15 mouse cellular contexts compared by ENCODE assay signal in the genomic region with DNA sequence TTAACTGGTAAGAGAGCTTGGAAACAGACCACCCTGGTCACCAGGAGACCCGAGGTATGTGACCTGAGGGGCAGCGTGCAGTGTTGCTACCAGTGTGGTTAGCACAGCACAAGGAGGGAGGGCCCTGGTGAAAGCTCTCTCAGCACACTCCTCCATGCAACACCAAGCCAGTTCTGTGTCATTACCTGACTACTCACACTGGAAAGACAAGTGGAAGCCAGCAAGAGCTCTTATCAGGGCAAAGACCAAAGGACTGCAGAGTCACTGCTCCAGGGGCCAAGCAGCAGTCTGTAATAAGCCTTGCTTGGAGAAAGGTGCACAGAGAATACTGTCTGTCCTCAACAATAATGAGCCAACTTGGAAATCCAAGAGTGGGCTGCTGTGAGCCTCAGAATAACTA. TPM values are rescaled to one million over a fixed set of nuclear protein-coding genes. Genes with fewer than 3 reads are reported as not detected.
A peak's percentile ranks its signal among the peaks of the same experiment; 100 is the strongest.
DNase-seq lines count a peak whose midpoint lies in the region; ATAC-seq lines count a peak whose summit lies in the region.
"Had no signal": no experiment of that assay in that cellular context is flagged by ENCODE, and none has a peak within 500 bp of the region (broad histone marks: within the 10 kb centered on the region; RNA-seq: fewer than 3 reads in every experiment).

No protein-coding gene starts in this region.

- no peak overlapping the region for H3K9ac ChIP-seq in kidney, embryonic 14.5 days (ENCODE audit: low read depth, low read length)
- H3K9ac ChIP-seq in embryonic facial prominence, embryonic 13.5 days: peak overlapping the region; percentile 21; the same call in 1 of the 2 replicates
- 0 out of 2 replicates have a peak overlapping the region, but pooled peaks have one; percentile 0 for H3K9ac ChIP-seq in intestine, embryonic 16.5 days (ENCODE audit: low read depth, low read length)
- H3K9ac ChIP-seq: forebrain, embryonic 13.5 days; midbrain, embryonic 13.5 days had no signal

- no peaks in the 10 kb centered on the region for H3K27me3 ChIP-seq in kidney, embryonic 14.5 days (ENCODE audit: control insufficient read depth, insufficient read depth, low read length)
- no peaks in the 10 kb centered on the region for H3K27me3 ChIP-seq in embryonic facial prominence, embryonic 13.5 days
- H3K27me3 ChIP-seq in intestine, embryonic 16.5 days (replicated peaks; ENCODE audit: control insufficient read depth, insufficient read depth, low read length): no peaks in the 10 kb centered on the region
- H3K27me3 ChIP-seq: forebrain, embryonic 13.5 days; midbrain, embryonic 13.5 days had no signal

- no peak overlapping the region for H3K4me3 ChIP-seq in kidney, embryonic 14.5 days (ENCODE audit: low read length)
- no peak overlapping the region for H3K4me3 ChIP-seq in embryonic facial prominence, embryonic 13.5 days
- no peak overlapping the region for H3K4me3 ChIP-seq in intestine, embryonic 16.5 days (ENCODE audit: low read length)
- H3K4me3 ChIP-seq: forebrain, embryonic 13.5 days; midbrain, embryonic 13.5 days had no signal

- H3K4me2 ChIP-seq in kidney, embryonic 14.5 days (replicated peaks; ENCODE audit: low read depth, low read length): no peak overlapping the region
- no peak overlapping the region for H3K4me2 ChIP-seq in embryonic facial prominence, embryonic 13.5 days
- peak overlapping the region; percentile 21; the same call in 1 of the 2 replicates for H3K4me2 ChIP-seq in intestine, embryonic 16.5 days (ENCODE audit: low read depth, low read length)
- H3K4me2 ChIP-seq: forebrain, embryonic 13.5 days; midbrain, embryonic 13.5 days had no signal

- no peak for ATAC-seq in kidney, embryonic 14.5 days (ENCODE audit: low FRiP score, low TSS enrichment)
- ATAC-seq in embryonic facial prominence, embryonic 13.5 days (ENCODE audit: insufficient number of reproducible peaks, insufficient read depth, low FRiP score, low TSS enrichment, low read depth): no peak
- ATAC-seq in intestine, embryonic 16.5 days: peak; percentile 82
- ATAC-seq: forebrain, embryonic 13.5 days; midbrain, embryonic 13.5 days had no signal

- no peaks in the 10 kb centered on the region for H3K4me1 ChIP-seq in kidney, embryonic 14.5 days (ENCODE audit: control insufficient read depth, insufficient read depth, low read length)
- peaks cover 14% of the 10 kb centered on the region; the same call in 1 of the 2 replicates for H3K4me1 ChIP-seq in embryonic facial prominence, embryonic 13.5 days
- peaks cover 19% of the 10 kb centered on the region; the same call in 1 of the 2 replicates for H3K4me1 ChIP-seq in intestine, embryonic 16.5 days (ENCODE audit: control insufficient read depth, insufficient read depth, low read length)
- H3K4me1 ChIP-seq: forebrain, embryonic 13.5 days; midbrain, embryonic 13.5 days had no signal

- no peaks in the 10 kb centered on the region for H3K9me3 ChIP-seq in kidney, embryonic 14.5 days (ENCODE audit: control insufficient read depth, low read length)
- no peaks in the 10 kb centered on the region for H3K9me3 ChIP-seq in embryonic facial prominence, embryonic 13.5 days
- no peaks in the 10 kb centered on the region for H3K9me3 ChIP-seq in intestine, embryonic 16.5 days (ENCODE audit: control insufficient read depth, low read length)
- H3K9me3 ChIP-seq: forebrain, embryonic 13.5 days; midbrain, embryonic 13.5 days had no signal

- no peak for DNase-seq in kidney, adult 9 months
- DNase-seq in lung, postnatal 25 days (ENCODE audit: low spot score): peak; percentile 50
- DNase-seq in ovary, postnatal 10 days (ENCODE audit: low spot score): no peak
- DNase-seq in urinary bladder, postnatal 25 days (ENCODE audit: low spot score): no peak
- DNase-seq: adrenal gland, postnatal 25 days; cerebellum, postnatal 10 days; heart, adult 11 months; heart, postnatal 36 days; kidney, adult 11 months; right cerebral cortex, postnatal 4 days had no signal

- WGBS in kidney, embryonic 14.5 days: 86% methylated on average over 2 of the region's 2 CpGs
- WGBS in embryonic facial prominence, embryonic 13.5 days: 55% methylated on average over 2 of the region's 2 CpGs
- 50% methylated on average over 2 of the region's 2 CpGs for WGBS in intestine, embryonic 16.5 days

- H3K27ac ChIP-seq in kidney, embryonic 14.5 days (ENCODE audit: low read depth, low read length): 0 out of 2 replicates have a peak overlapping the region, but pooled peaks have one; percentile 12
- peak overlapping the region; percentile 16; the same call in 1 of the 2 replicates for H3K27ac ChIP-seq in embryonic facial prominence, embryonic 13.5 days
- peak overlapping the region; percentile 89 for H3K27ac ChIP-seq in intestine, embryonic 16.5 days (ENCODE audit: low read length)
- H3K27ac ChIP-seq: forebrain, embryonic 13.5 days; midbrain, embryonic 13.5 days had no signal

- peaks cover 84% of the 10 kb centered on the region for H3K36me3 ChIP-seq in kidney, embryonic 14.5 days (ENCODE audit: control insufficient read depth, insufficient read depth, low read length)
- H3K36me3 ChIP-seq in embryonic facial prominence, embryonic 13.5 days: peaks cover 96% of the 10 kb centered on the region
- peaks cover 26% of the 10 kb centered on the region; the same call in 1 of the 2 replicates for H3K36me3 ChIP-seq in intestine, embryonic 16.5 days (ENCODE audit: control insufficient read depth, insufficient read depth, low read length)

RNA-seq across cellular contexts. Expression of a gene that starts 23.1 kb away (rescaled TPM):
- polyA plus RNA-seq in kidney, embryonic 14.5 days (2014; fragmentation: Nextera tagmentation; extraction: Ambion mirVana): 0.91 and 1.5 TPM in 2 replicates
- polyA plus RNA-seq in embryonic facial prominence, embryonic 13.5 days (2015; fragmentation: Nextera tagmentation; extraction: Ambion mirVana): 5.3 and 5.6 TPM in 2 replicates
- 1.2 and 1.9 TPM in 2 replicates for polyA plus RNA-seq in intestine, embryonic 16.5 days (2015; fragmentation: Nextera tagmentation; extraction: Ambion mirVana)

RNA-seq across cellular contexts. Expression of a gene that starts 32.6 kb away (rescaled TPM):
- 622 and 701 TPM in 2 replicates for polyA plus RNA-seq in kidney, embryonic 14.5 days (2014; fragmentation: Nextera tagmentation; extraction: Ambion mirVana)
- 568 and 589 TPM in 2 replicates for polyA plus RNA-seq in embryonic facial prominence, embryonic 13.5 days (2015; fragmentation: Nextera tagmentation; extraction: Ambion mirVana)
- polyA plus RNA-seq in intestine, embryonic 16.5 days (2015; fragmentation: Nextera tagmentation; extraction: Ambion mirVana): 645 and 681 TPM in 2 replicates

RNA-seq across cellular contexts. Expression of a gene that starts 33.7 kb away (rescaled TPM):
- 90.1 and 130 TPM in 2 replicates for polyA plus RNA-seq in kidney, embryonic 14.5 days (2014; fragmentation: Nextera tagmentation; extraction: Ambion mirVana)
- polyA plus RNA-seq in embryonic facial prominence, embryonic 13.5 days (2015; fragmentation: Nextera tagmentation; extraction: Ambion mirVana): 119 and 131 TPM in 2 replicates
- 149 and 155 TPM in 2 replicates for polyA plus RNA-seq in intestine, embryonic 16.5 days (2015; fragmentation: Nextera tagmentation; extraction: Ambion mirVana)

RNA-seq across cellular contexts. Expression of a gene that starts 33.7 kb away (rescaled TPM):
- polyA plus RNA-seq in kidney, embryonic 14.5 days (2014; fragmentation: Nextera tagmentation; extraction: Ambion mirVana): 164 and 171 TPM in 2 replicates
- polyA plus RNA-seq in embryonic facial prominence, embryonic 13.5 days (2015; fragmentation: Nextera tagmentation; extraction: Ambion mirVana): 177 and 184 TPM in 2 replicates
- polyA plus RNA-seq in intestine, embryonic 16.5 days (2015; fragmentation: Nextera tagmentation; extraction: Ambion mirVana): 203 and 219 TPM in 2 replicates

Comparison
In these comparisons a context has a peak if more than half of its experiments do, and no peak if none do; other contexts are left out.
1. H3K27ac ChIP-seq: peak in every context shown above with its lines; median percentile 89 in intestine, embryonic 16.5 days; 16 in embryonic facial prominence, embryonic 13.5 days; 12 in kidney, embryonic 14.5 days.